In genomic region chr8:70715086-70715485, GRCm38 (mm10) we compare ENCODE assay signal across 27 mouse cellular contexts. TPM values are rescaled to one million over a fixed set of nuclear protein-coding genes. Genes with fewer than 3 reads are reported as not detected.
A peak's percentile ranks its signal among the peaks of the same experiment; 100 is the strongest.
DNase-seq lines count a peak whose midpoint lies in the region; ATAC-seq and TF ChIP-seq lines count a peak whose summit lies in the region.
"Had no signal": no experiment of that assay in that cellular context is flagged by ENCODE, and none has a peak within 500 bp of the region (broad histone marks: within the 10 kb centered on the region; RNA-seq: fewer than 3 reads in every experiment).

No protein-coding gene starts in this region.

- H3K27me3 ChIP-seq in stomach, postnatal 0 days (ENCODE audit: control insufficient read depth, insufficient read depth, low read length), result no peaks in the 10 kb centered on the region
- H3K27me3 ChIP-seq: embryonic facial prominence, embryonic 15.5 days; hindbrain, embryonic 15.5 days had no signal

- no peak overlapping the region for H3K27ac ChIP-seq in gastrocnemius, adult 2 months
- no peak overlapping the region for H3K27ac ChIP-seq in stomach, postnatal 0 days (replicated peaks)
- H3K27ac ChIP-seq: embryonic facial prominence, embryonic 12.5 days; embryonic facial prominence, embryonic 15.5 days; hindbrain, embryonic 12.5 days; hindbrain, embryonic 15.5 days had no signal

- no peaks in the 10 kb centered on the region for H3K36me3 ChIP-seq in stomach, postnatal 0 days (ENCODE audit: control insufficient read depth, insufficient read depth, low read length)
- H3K36me3 ChIP-seq: embryonic facial prominence, embryonic 12.5 days; embryonic facial prominence, embryonic 15.5 days; hindbrain, embryonic 12.5 days; hindbrain, embryonic 15.5 days had no signal

- no peak for TF ChIP-seq CTCF in gastrocnemius, adult 2 months (IDR thresholded peaks at IDR 0.05)
- no peak for TF ChIP-seq CTCF in stomach, postnatal 0 days (IDR thresholded peaks at IDR 0.05; ENCODE audit: low read depth)

- no peaks in the 10 kb centered on the region for H3K9me3 ChIP-seq in stomach, postnatal 0 days (ENCODE audit: control insufficient read depth, low read length)
- H3K9me3 ChIP-seq: embryonic facial prominence, embryonic 12.5 days; embryonic facial prominence, embryonic 15.5 days; hindbrain, embryonic 12.5 days; hindbrain, embryonic 15.5 days had no signal

- intact Hi-C loops in gastrocnemius, adult 2 months (cut with DNase I), result no loop called here

- 46% methylated on average over 2 of the region's 2 CpGs for WGBS in stomach, postnatal 0 days

- no peak overlapping the region for H3K4me2 ChIP-seq in stomach, postnatal 0 days (replicated peaks; ENCODE audit: low read depth)
- H3K4me2 ChIP-seq: embryonic facial prominence, embryonic 12.5 days; embryonic facial prominence, embryonic 15.5 days; heart, embryonic 11.5 days; hindbrain, embryonic 12.5 days; hindbrain, embryonic 15.5 days had no signal

- no peak for ATAC-seq in stomach, postnatal 0 days (ENCODE audit: low FRiP score, low TSS enrichment)
- ATAC-seq: activated CD4-positive, CD25-positive, alpha-beta regulatory T cell, adult 4 months; forebrain, embryonic 14.5 days; forebrain, postnatal 0 days; intestine, postnatal 0 days had no signal

- TF ChIP-seq EP300 in stomach, postnatal 0 days (optimal IDR thresholded peaks at IDR 0.05), result no peak

- H3K9ac ChIP-seq in stomach, postnatal 0 days (ENCODE audit: low read length), result no peak overlapping the region
- H3K9ac ChIP-seq: embryonic facial prominence, embryonic 12.5 days; embryonic facial prominence, embryonic 15.5 days; forebrain, postnatal 0 days; hindbrain, embryonic 12.5 days; hindbrain, embryonic 15.5 days had no signal

- no peaks in the 10 kb centered on the region for H3K4me1 ChIP-seq in stomach, postnatal 0 days (replicated peaks; ENCODE audit: control insufficient read depth, insufficient read depth)
- H3K4me1 ChIP-seq: embryonic facial prominence, embryonic 12.5 days; embryonic facial prominence, embryonic 15.5 days; hindbrain, embryonic 15.5 days had no signal

- DNase-seq in adrenal gland, adult (ENCODE audit: inconsistent age in 2 of 2, low spot score in 1 of 2), result peak; percentile 45 to 81
- DNase-seq in adrenal gland, postnatal 36 days, result no peak
- peak; percentile 4 for DNase-seq in gastrocnemius, adult 2 months
- no peak for DNase-seq in gastrocnemius, adult 8-10 months (ENCODE audit: low spot score in 2 of 2)
- peak; percentile 1 for DNase-seq in lung, postnatal 10 days
- DNase-seq in lung, postnatal 14 days, result no peak
- peak; percentile 12 for DNase-seq in stomach, postnatal 0 days (ENCODE audit: low spot score)
- no peak for DNase-seq in adipocyte (ENCODE audit: low spot score)
- DNase-seq: adrenal gland, postnatal 10 days; cerebellum, adult 18-20 months; cerebellum, adult 9-10 months; forebrain, postnatal 0 days; gastrocnemius, postnatal 25 days had no signal

- H3K4me3 ChIP-seq in gastrocnemius, adult 2 months, result no peak overlapping the region
- H3K4me3 ChIP-seq in stomach, postnatal 0 days (ENCODE audit: low read depth, low read length), result no peak overlapping the region
- H3K4me3 ChIP-seq: embryonic facial prominence, embryonic 12.5 days; embryonic facial prominence, embryonic 15.5 days; hindbrain, embryonic 12.5 days; hindbrain, embryonic 15.5 days had no signal

RNA-seq across cellular contexts. Expression of gene Gm3336, which starts 3.3 kb away (rescaled TPM):
- total RNA-seq in adrenal gland, postnatal 36 days (2021), result not detected
- not detected for total RNA-seq in gastrocnemius, adult 2 months (2021)
- total RNA-seq in gastrocnemius, adult 8-10 months (2022), result not detected
- 29.7 and 32.2 TPM in 2 replicates for polyA plus RNA-seq in stomach, postnatal 0 days (2015; fragmentation: Nextera tagmentation; extraction: Ambion mirVana)
- total RNA-seq: adrenal gland, postnatal 10 days; forebrain, postnatal 0 days; gastrocnemius, postnatal 25 days; heart, adult 8-10 months; heart, postnatal 25 days; hematopoietic stem cell, adult 5-6 weeks had no signal
- polyA plus RNA-seq: activated CD4-positive, CD25-positive, alpha-beta regulatory T cell, adult 4 months; embryonic facial prominence, embryonic 12.5 days; embryonic facial prominence, embryonic 15.5 days; forebrain, embryonic 11.5 days; forebrain, embryonic 14.5 days; forebrain, postnatal 0 days; heart, embryonic 11.5 days; heart, embryonic 14.5 days; heart, postnatal 0 days; hindbrain, embryonic 12.5 days; hindbrain, embryonic 15.5 days had no signal

RNA-seq across cellular contexts. Expression of gene Pde4c, which starts 8.4 kb away (rescaled TPM):
- 1 to 10 TPM in 1 of 2 experiments, under 1 TPM in 1; 0.33 to 1.2 TPM for total RNA-seq in adrenal gland, postnatal 36 days (2021)
- total RNA-seq in gastrocnemius, adult 2 months (2021), result 1 to 10 TPM; 2.4 to 3.0 TPM
- total RNA-seq in gastrocnemius, adult 8-10 months (2022), result 1 to 10 TPM in 2 of 4 experiments, under 1 TPM in 2; 0.65 to 2.3 (median 1.1) TPM
- polyA plus RNA-seq in stomach, postnatal 0 days (2015; fragmentation: Nextera tagmentation; extraction: Ambion mirVana), result 0.27 and 0.35 TPM in 2 replicates
- polyA plus RNA-seq: forebrain, embryonic 14.5 days; heart, embryonic 11.5 days had no signal

RNA-seq across cellular contexts. Expression of gene Iqcn, which starts 11.8 kb away (rescaled TPM):
- not detected for total RNA-seq in adrenal gland, postnatal 36 days (2021)
- not detected for total RNA-seq in gastrocnemius, adult 2 months (2021)
- total RNA-seq in gastrocnemius, adult 8-10 months (2022), result not detected
- polyA plus RNA-seq in stomach, postnatal 0 days (2015; fragmentation: Nextera tagmentation; extraction: Ambion mirVana), result 0.05 TPM in 1 of 2 replicates, not detected in the other
- total RNA-seq: gastrocnemius, postnatal 25 days; heart, postnatal 25 days had no signal
- polyA plus RNA-seq: activated CD4-positive, CD25-positive, alpha-beta regulatory T cell, adult 4 months; embryonic facial prominence, embryonic 12.5 days; forebrain, embryonic 11.5 days; heart, embryonic 11.5 days; heart, embryonic 14.5 days; heart, postnatal 0 days; hindbrain, embryonic 12.5 days; intestine, postnatal 0 days had no signal

RNA-seq across cellular contexts. Expression of gene Jund, which starts 16.3 kb away (rescaled TPM):
- 100 to 1,000 TPM; 219 to 227 TPM for total RNA-seq in adrenal gland, postnatal 36 days (2021)
- 10 to 100 TPM; 35.5 to 54.5 TPM for total RNA-seq in gastrocnemius, adult 2 months (2021)
- total RNA-seq in gastrocnemius, adult 8-10 months (2022), result 10 to 100 TPM; 31.9 to 42.0 (median 38.3) TPM
- polyA plus RNA-seq in stomach, postnatal 0 days (2015; fragmentation: Nextera tagmentation; extraction: Ambion mirVana), result 78.3 and 108 TPM in 2 replicates

RNA-seq across cellular contexts. Expression of gene Rab3a, which starts 39.4 kb away (rescaled TPM):
- total RNA-seq in adrenal gland, postnatal 36 days (2021), result 10 to 100 TPM; 68.6 to 78.2 TPM
- total RNA-seq in gastrocnemius, adult 2 months (2021), result 10 to 100 TPM; 31.9 to 39.8 TPM
- 10 to 100 TPM; 28.5 to 34.0 (median 32.3) TPM for total RNA-seq in gastrocnemius, adult 8-10 months (2022)
- 18.9 and 19.0 TPM in 2 replicates for polyA plus RNA-seq in stomach, postnatal 0 days (2015; fragmentation: Nextera tagmentation; extraction: Ambion mirVana)

Comparison
In these comparisons a context has a peak if more than half of its experiments do, and no peak if none do; other contexts are left out.
1. DNase-seq: peak in adrenal gland, adult (2 of 2), gastrocnemius, adult 2 months (single experiment), lung, postnatal 10 days (single experiment) and stomach, postnatal 0 days (single experiment); none in adrenal gland, postnatal 36 days (0 of 2), gastrocnemius, adult 8-10 months (0 of 2), lung, postnatal 14 days (single experiment) and adipocyte (single experiment).